Mouse (Mus musculus) liver, embryonic 16.5 days (tissue): Measurements from ENCODE around the gene Tctex1d1. TPM values are rescaled to one million over a fixed set of nuclear protein-coding genes. Genes with fewer than 3 reads are reported as not detected.

Experiments used
- ATAC-seq: fragments of 200-750 bp; cut with Nextera tagmentation; 2 replicates; pipeline ENCODE4 v1.8.0; 2017; ENCODE audit warnings: low read depth, mild to moderate bottlenecking, moderate number of reproducible peaks, moderate library complexity
- H3K27ac ChIP-seq: fragments of 300-500 bp; sonication (generic); 2 replicates; pipeline ENCODE4 v1.5.1; 2014; ENCODE audit warnings: mild to moderate bottlenecking, low read length
- H3K27me3 ChIP-seq: fragments of 300-500 bp; sonication (generic); 2 replicates; pipeline ENCODE4 v1.6.1; 2014; ENCODE audit warnings: low read depth, low read length, mixed read lengths; ENCODE audit not compliant: control insufficient read depth, insufficient read depth
- H3K36me3 ChIP-seq: fragments of 300-500 bp; sonication (generic); 2 replicates; pipeline ENCODE4 v1.6.1; 2014; ENCODE audit warnings: mild to moderate bottlenecking; ENCODE audit not compliant: control insufficient read depth, insufficient read depth
- H3K4me1 ChIP-seq: fragments of 300-500 bp; sonication (generic); 2 replicates; pipeline ENCODE4 v1.6.1; 2014; ENCODE audit warnings: low read depth, low read length, mixed read lengths; ENCODE audit not compliant: control insufficient read depth
- H3K4me2 ChIP-seq: fragments of 300-500 bp; sonication (generic); 2 replicates; pipeline ENCODE4 v1.6.1; 2014; ENCODE audit warnings: low read depth, low read length, mixed read lengths
- H3K4me3 ChIP-seq: fragments of 300-500 bp; sonication (generic); 2 replicates; pipeline ENCODE4 v1.5.1; 2014; ENCODE audit warnings: low read depth, mild to moderate bottlenecking, low read length
- H3K9ac ChIP-seq: fragments of 300-500 bp; sonication (generic); 2 replicates; pipeline ENCODE4 v1.6.1; 2014; ENCODE audit warnings: low read depth, low read length
- H3K9me3 ChIP-seq: fragments of 300-500 bp; sonication (generic); replicated peaks from 2 replicates; pipeline ENCODE4 v1.6.1; 2016; ENCODE audit warnings: low read length; ENCODE audit not compliant: control insufficient read depth
- WGBS: fragments of 180-500 bp; shearing (Covaris S2); extraction: QIAGEN DNeasy Blood & Tissue Kit; methylation state at CpG from one replicate; pipeline ENCODE4 v1.1.7; 2014; ENCODE audit not compliant: insufficient replicate concordance; 5-methylcytosine and 5-hydroxymethylcytosine counted together
- polyA plus RNA-seq: library from polyadenylated mRNA; unstranded; fragments of >200 nt; fragmentation: Nextera tagmentation; extraction: Ambion mirVana; gene quantifications from 2 replicates; pipeline ENCODE4 v1.2.1, GENCODE M21; 2015

Tctex1d1 gene
- polyA plus RNA-seq, 1 experiment from 2014 or later, result 0.13 TPM

DNA sequence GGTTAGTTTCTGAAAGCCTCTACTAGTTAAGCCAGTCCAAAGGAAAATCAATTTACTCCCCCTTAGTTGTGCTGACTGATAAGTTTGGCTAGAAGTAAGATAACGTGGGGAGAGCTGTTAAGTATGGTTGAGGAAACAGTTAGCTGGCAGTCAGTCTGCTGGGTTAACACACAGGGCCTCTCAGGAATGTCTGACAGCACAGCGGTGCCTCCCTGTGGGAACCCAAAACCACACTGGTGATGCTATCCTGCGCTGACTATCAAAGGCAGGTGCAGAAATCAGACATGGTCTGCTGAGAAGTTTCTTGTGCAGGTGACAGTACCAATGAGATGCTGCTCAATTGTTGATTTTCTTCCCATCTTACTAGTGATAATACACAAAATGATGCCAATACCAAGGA is 14.2 kb upstream of the Tctex1d1 start:
- no peaks in the 10 kb centered on the region for H3K27me3 ChIP-seq
- ATAC-seq, result no peak
- H3K36me3 ChIP-seq, result no peaks in the 10 kb centered on the region
- WGBS, result 22% methylated on average over 3 of the region's 3 CpGs
- H3K4me1 ChIP-seq, result no peaks in the 10 kb centered on the region
- H3K9me3 ChIP-seq, result no peaks in the 10 kb centered on the region
- no peak overlapping the region for H3K4me3 ChIP-seq
- H3K27ac ChIP-seq, result no peak overlapping the region
- no peak overlapping the region for H3K9ac ChIP-seq
- H3K4me2 ChIP-seq, result no peak overlapping the region

DNA sequence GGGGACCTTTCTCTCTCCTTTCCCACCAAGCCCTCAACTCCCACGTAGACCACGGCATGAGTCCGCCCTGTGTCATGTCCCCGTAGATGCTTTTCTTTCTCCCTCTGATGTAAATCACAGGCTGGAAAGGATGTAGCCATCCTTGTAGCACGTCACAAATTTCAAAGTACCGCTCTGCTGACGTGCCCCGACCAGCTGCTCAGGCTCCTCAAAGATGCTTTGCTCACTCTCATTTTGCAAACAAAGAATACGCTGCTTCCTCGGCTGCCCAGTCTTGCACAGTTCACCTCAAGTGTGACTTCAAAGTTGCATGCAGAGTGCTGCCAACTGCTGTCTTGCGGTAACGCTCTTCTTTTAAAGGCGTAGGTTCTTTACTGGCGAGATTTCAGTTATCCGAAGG is 10.6 kb upstream of the Tctex1d1 start:
- Histone ChIP-seq H3K27me3 (no peaks in the 10 kb centered on the region), H3K36me3 (no peaks in the 10 kb centered on the region), H3K4me3 (no peak overlapping the region), H3K9me3 (no peaks in the 10 kb centered on the region), H3K27ac (no peak overlapping the region), H3K4me2 (no peak overlapping the region), H3K4me1 (no peaks in the 10 kb centered on the region), H3K9ac (no peak overlapping the region)
- no peak for ATAC-seq
- WGBS, result 78% methylated on average over 15 of the region's 15 CpGs

DNA sequence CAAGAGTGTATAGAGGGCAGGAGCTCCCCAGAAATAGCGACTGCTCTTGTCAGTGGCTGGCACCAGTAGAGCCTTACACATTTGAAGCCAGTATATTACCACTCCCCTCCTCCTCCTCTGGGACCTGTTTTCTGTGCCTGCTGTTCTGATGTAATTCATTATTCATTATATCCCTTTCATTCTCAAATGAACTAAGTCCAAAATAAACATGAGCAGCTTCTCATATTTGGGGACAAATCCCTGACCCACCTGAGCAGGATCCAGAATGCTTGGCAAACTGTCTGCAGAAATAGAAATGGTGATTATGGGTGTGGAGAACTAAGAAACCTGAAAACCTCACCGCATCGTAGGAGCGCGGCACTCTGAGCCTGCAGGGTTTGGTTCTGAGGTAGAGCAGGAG is 8.8 kb upstream of the Tctex1d1 start:
- Histone ChIP-seq H3K27me3 (no peaks in the 10 kb centered on the region), H3K27ac (no peak overlapping the region), H3K36me3 (no peaks in the 10 kb centered on the region), H3K9me3 (no peaks in the 10 kb centered on the region), H3K4me2 (no peak overlapping the region), H3K4me1 (no peaks in the 10 kb centered on the region), H3K4me3 (no peak overlapping the region), H3K9ac (no peak overlapping the region)
- no peak for ATAC-seq
- WGBS, result 80% methylated on average over 5 of the region's 5 CpGs

DNA sequence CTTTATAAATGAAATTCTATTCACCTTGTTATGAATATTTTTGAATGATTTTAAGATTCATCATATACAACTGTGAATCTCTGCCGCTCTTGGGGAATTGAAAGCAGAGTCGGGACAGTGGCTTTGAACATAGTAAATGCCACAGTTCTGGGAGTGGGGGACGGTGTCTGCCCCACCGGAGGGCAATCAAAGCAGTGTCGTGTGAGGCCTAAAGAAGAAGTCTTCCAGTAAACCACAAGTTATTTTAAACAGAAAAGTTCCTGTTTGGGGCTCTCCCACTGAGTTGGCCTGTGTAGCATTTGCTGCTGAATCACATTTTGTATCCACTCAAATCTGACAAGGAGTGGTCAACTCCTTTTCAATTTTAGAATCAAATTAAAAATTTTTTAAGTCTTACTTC is 7.2 kb upstream of the Tctex1d1 start:
- WGBS, result 33% methylated on average over 5 of the region's 5 CpGs
- ATAC-seq, result no peak
- Histone ChIP-seq H3K4me2 (no peak overlapping the region), H3K27ac (no peak overlapping the region), H3K27me3 (no peaks in the 10 kb centered on the region), H3K9ac (no peak overlapping the region), H3K4me1 (no peaks in the 10 kb centered on the region), H3K36me3 (no peaks in the 10 kb centered on the region), H3K9me3 (no peaks in the 10 kb centered on the region), H3K4me3 (no peak overlapping the region)

DNA sequence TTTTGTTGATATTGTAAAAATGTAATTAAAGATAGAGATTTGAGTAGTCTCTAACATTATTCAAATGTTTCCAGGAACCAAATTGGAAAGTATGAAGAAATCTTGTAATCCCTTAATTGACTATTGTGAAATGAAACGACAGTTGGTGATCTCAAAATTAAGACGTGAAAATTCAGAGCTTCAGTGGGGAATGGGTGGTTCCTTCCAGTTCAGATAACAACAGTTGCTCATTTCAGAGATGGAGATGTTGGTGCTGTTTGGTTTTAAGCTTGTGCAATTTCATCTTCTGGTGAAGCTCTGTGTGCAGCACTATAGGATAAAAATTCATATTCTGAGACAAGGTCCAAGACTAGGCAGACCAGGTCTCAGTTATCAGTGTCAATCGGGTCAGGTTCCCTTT is 6.3 kb upstream of the Tctex1d1 start:
- H3K27ac ChIP-seq, result no peak overlapping the region
- H3K4me2 ChIP-seq, result no peak overlapping the region
- H3K27me3 ChIP-seq, result no peaks in the 10 kb centered on the region
- ATAC-seq, result no peak
- no peaks in the 10 kb centered on the region for H3K36me3 ChIP-seq
- no peaks in the 10 kb centered on the region for H3K9me3 ChIP-seq
- H3K9ac ChIP-seq, result no peak overlapping the region
- H3K4me3 ChIP-seq, result no peak overlapping the region
- 43% methylated on average over 3 of the region's 3 CpGs for WGBS
- no peaks in the 10 kb centered on the region for H3K4me1 ChIP-seq

DNA sequence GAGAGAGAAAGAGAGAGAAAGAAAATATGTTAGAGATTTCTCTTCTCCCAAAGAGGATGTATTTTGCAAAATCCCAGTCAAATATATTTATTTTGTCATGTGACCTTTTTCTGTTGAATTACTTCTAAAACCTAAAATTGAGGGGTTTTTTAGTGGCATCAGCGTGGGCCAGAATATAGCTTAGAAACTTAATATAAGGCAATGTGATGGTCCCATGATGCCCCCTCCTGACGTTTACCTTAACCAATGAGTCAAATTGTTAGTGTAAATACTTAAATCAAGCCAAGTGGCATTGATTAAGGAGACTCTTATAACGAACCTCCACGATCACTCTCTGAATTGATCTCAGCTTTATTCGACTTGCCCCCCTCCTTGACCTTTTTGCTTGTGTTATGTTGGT is 4.2 kb upstream of the Tctex1d1 start:
- Histone ChIP-seq H3K27me3 (peaks cover 5% of the 10 kb centered on the region), H3K4me2 (no peak overlapping the region), H3K4me1 (no peaks in the 10 kb centered on the region), H3K4me3 (no peak overlapping the region), H3K36me3 (no peaks in the 10 kb centered on the region), H3K9ac (no peak overlapping the region), H3K27ac (no peak overlapping the region), H3K9me3 (no peaks in the 10 kb centered on the region)
- WGBS, result 49% methylated on average over 5 of the region's 5 CpGs
- ATAC-seq, result no peak

DNA sequence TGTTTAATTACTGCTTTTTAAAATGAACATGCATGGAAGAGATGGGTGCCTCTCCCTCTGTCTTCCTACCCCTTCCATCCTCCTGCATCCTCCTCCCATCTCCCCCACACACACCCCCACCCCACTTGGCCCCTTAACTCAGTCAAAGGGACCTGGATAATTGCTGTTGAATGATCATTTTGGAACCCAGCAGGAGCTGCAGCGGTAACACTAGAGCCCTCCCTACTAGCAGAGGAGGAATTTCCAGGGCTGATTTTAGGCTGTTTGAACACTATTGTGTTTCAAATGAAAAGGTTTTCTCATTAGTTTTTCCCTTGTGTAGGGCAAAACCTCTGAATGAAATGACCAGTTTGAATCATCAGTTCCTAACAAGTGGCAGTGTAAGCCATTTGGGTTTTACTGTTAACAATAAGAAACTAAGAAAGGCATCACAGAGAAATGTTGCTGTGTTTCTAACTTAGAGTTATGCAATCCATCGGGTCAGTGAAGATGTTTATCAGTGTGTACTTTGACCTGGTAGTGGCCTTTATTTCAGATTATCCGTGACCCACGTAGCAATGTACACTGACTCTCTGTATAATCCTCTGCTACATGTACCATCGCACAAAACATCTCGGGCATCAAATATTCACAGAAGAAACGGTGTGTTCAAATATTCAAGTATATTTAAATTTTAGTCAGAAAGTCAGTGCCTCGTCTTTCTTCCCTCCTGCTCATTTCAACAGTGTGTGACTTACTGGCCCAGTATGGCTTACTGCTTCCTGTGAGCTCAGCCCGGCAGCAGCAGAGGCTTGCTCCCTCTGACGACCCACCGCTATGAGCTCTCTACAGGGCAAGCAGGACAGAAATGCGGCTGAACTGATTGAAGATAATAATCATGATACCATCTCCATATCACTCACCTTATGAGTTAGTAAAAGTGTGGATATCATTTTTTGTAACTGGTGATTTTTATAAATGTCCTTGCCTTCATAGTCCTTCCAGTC is 1.8 kb upstream of the Tctex1d1 start:
- no peaks in the 10 kb centered on the region for H3K36me3 ChIP-seq
- no peak overlapping the region for H3K27ac ChIP-seq
- no peak overlapping the region for H3K4me3 ChIP-seq
- no peak overlapping the region for H3K4me2 ChIP-seq
- no peak overlapping the region for H3K9ac ChIP-seq
- no peaks in the 10 kb centered on the region for H3K9me3 ChIP-seq
- H3K4me1 ChIP-seq, result no peaks in the 10 kb centered on the region
- peaks cover 5% of the 10 kb centered on the region for H3K27me3 ChIP-seq
- no peak for ATAC-seq
- 32% methylated on average over 12 of the region's 12 CpGs for WGBS

DNA sequence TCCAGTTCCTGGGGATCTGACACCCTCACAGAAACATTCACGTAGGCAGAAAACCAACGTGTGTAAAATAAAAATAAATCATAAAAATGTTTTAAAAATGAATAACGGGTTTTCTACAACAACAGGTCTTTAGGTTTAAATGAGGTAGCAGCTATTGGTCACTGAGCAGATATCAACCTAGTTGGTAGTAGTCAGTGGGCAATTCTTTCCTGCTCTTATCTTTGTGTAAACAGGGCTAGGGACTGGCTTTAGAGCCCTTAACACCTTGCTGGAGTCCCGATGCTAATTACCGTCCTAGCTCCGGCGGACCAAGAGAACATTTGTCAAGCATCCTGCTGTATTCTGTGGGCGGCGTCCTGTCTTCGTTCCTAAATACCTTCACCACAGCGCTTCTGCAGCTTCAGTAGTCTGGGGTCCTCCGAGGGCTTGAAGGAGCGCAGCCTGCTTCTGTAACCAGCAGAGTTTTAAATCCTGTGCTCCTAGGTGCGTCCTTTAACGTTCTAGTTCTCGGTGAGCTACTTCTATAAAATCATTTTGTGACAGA is 556 bp upstream of the Tctex1d1 start:
- WGBS, result 10% methylated on average over 16 of the region's 16 CpGs
- Histone ChIP-seq H3K9ac (no peak overlapping the region), H3K27me3 (peaks cover 5% of the 10 kb centered on the region), H3K4me3 (no peak overlapping the region), H3K9me3 (no peaks in the 10 kb centered on the region), H3K4me1 (no peaks in the 10 kb centered on the region), H3K36me3 (no peaks in the 10 kb centered on the region), H3K27ac (no peak overlapping the region), H3K4me2 (peak overlapping the region; percentile 38; the same call in 1 of the 2 replicates)
- no peak for ATAC-seq

DNA sequence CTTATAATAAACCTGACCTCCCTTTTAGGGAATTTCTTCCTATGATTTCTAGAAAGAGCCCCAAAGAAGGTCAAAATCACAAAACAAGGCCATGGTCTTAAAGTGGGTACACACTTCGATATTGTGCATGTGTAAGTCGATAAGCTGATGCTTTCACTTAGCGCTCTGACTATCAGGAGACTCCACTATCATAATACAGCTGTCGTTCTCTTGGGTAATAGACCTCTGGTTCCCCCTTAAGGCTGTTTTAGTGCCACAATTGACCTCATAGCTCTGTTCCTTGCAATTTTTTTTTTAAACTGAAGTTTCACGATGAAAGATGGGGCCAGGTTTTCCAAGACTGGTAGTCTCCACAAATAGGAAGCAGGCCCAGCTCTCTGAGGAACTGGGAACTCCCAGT is 979 bp downstream of the Tctex1d1 start:
- 28% methylated on average over 5 of the region's 5 CpGs for WGBS
- Histone ChIP-seq H3K9ac (no peak overlapping the region), H3K4me2 (peak overlapping the region; percentile 56), H3K4me3 (peak overlapping the region; percentile 31; the same call in 1 of the 2 replicates), H3K27ac (no peak overlapping the region), H3K4me1 (no peaks in the 10 kb centered on the region), H3K9me3 (no peaks in the 10 kb centered on the region), H3K36me3 (no peaks in the 10 kb centered on the region), H3K27me3 (peaks cover 5% of the 10 kb centered on the region)
- ATAC-seq, result no peak
